Mouse (Mus musculus): ENCODE measurements around the gene Efcab9. TPM values are rescaled to one million over a fixed set of nuclear protein-coding genes. Genes with fewer than 3 reads are reported as not detected.

Efcab9 gene
- polyA plus RNA-seq (2014; fragmentation: Illumina TruSeq; extraction: RNeasy Lipid Tissue Mini Kit (QIAGEN cat#74804); ENCODE audit: low read depth, low replicate concordance) = not detected

DNA sequence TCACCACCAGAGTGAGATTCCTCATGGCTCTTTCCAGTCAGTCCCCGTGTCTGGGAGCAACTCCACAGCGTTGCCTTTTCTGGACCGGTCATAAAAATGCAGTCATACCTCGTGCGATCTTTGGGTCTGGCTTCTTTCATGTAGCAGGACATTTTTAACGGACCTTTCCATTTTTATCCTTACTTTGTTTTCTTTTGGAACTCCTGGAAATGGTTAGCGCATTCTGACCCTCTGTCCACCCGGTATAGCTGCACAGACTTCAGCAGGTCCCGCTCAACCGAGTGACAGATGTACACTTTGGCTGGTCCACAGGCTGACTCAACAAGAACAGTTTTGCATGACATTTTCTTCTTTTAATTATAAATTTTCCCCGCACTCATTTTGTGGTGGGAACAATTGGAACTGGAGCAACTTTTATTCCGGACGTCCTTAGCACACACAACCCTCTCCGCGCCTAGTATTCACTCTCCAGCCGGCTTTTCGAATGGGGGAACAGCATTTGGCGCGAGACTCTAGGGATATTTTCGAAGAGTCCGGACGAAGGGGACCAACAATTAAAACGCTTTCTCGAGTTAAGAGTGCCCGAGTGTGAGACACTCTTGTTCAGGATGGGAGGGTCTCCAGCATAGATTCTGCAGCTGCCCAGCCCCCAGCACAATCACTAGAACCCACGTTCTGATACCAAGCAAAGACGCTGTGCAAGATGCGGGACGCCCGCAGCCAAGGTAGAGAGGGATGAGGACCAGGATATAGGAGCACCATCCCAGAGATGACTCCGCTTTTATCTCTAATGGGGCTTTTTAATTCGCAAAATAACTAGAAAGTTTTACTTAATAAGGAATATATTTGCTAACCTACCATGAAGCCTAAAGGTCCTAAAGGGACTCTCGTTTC is at the start of gene Efcab9:
Gene Efcab9 (minus strand): TSS at position 211 of the 894 bp plus-strand sequence.

GRCm38 (mm10) chr11:32532765-32533481 is 1.0 kb upstream of the Efcab9 start, which contains the start of gene Stk10:
TSS of gene Stk10 (plus strand) at chr11:32533305.

Other genes starting within 250 kb of the Efcab9 start
- gene Hba-a1, start 248.6 kb downstream of the Efcab9 start, polyA plus RNA-seq (2014; fragmentation: Illumina TruSeq; extraction: RNeasy Lipid Tissue Mini Kit (QIAGEN cat#74804); ENCODE audit: low read depth, low replicate concordance) = 2.9 TPM
- not detected for gene Hbq1b, start 245.1 kb downstream of the Efcab9 start, polyA plus RNA-seq (2014; fragmentation: Illumina TruSeq; extraction: RNeasy Lipid Tissue Mini Kit (QIAGEN cat#74804); ENCODE audit: low read depth, low replicate concordance)
- 40.1 TPM for gene Hba-a2, start 235.6 kb downstream of the Efcab9 start, polyA plus RNA-seq (2014; fragmentation: Illumina TruSeq; extraction: RNeasy Lipid Tissue Mini Kit (QIAGEN cat#74804); ENCODE audit: low read depth, low replicate concordance)
- not detected for gene Hbq1a, start 232.0 kb downstream of the Efcab9 start, polyA plus RNA-seq (2014; fragmentation: Illumina TruSeq; extraction: RNeasy Lipid Tissue Mini Kit (QIAGEN cat#74804); ENCODE audit: low read depth, low replicate concordance)
- 0.49 TPM for gene Sh3pxd2b, start 184.3 kb downstream of the Efcab9 start, polyA plus RNA-seq (2014; fragmentation: Illumina TruSeq; extraction: RNeasy Lipid Tissue Mini Kit (QIAGEN cat#74804); ENCODE audit: low read depth, low replicate concordance)
- gene Ubtd2, start 76.7 kb downstream of the Efcab9 start, polyA plus RNA-seq (2014; fragmentation: Illumina TruSeq; extraction: RNeasy Lipid Tissue Mini Kit (QIAGEN cat#74804); ENCODE audit: low read depth, low replicate concordance) = 1.4 TPM
- 0.44 TPM for gene Stk10, start 1.2 kb upstream of the Efcab9 start, polyA plus RNA-seq (2014; fragmentation: Illumina TruSeq; extraction: RNeasy Lipid Tissue Mini Kit (QIAGEN cat#74804); ENCODE audit: low read depth, low replicate concordance)
- gene Fbxw11, start 110.6 kb upstream of the Efcab9 start, polyA plus RNA-seq (2014; fragmentation: Illumina TruSeq; extraction: RNeasy Lipid Tissue Mini Kit (QIAGEN cat#74804); ENCODE audit: low read depth, low replicate concordance) = 110 TPM

Data from kidney, adult 10 weeks (tissue).